Mouse (Mus musculus): ENCODE results near the gene Bhlhe40.

DNA sequence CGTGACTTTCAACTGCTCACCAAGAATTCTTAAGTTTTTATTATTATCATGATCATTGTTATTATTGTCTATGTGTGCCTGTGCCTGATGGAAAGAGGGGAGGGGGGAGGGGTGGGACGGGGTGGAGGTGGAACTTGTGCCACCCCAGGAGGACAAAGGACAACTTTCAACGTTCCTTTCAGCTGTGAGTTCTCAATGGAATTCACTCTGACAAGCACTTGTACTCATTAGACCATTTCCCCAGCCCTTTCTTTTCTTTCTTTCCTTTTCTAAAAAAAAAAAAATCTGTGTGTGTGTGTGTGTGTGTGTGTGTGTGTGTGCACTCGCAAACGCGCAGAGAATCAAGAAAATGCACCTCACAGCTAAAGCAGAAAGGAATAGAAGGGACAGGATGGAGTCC is 12.4 kb upstream of the Bhlhe40 start:
- TF ChIP-seq POLR2A (IDR thresholded peaks at IDR 0.05; ENCODE audit: insufficient read depth, low read depth, low read length): no peak
- TF ChIP-seq CTCF (IDR thresholded peaks at IDR 0.05): no peak
- no peak for TF ChIP-seq EP300 (IDR thresholded peaks at IDR 0.05; ENCODE audit: insufficient read depth, low read depth, low read length)

All from heart, adult 2 months (tissue).